Comparison of ENCODE assay signal across 23 mouse cellular contexts in genomic region chr10:121116115-121116514, GRCm38 (mm10).
DNase-seq lines count a peak whose midpoint lies in the region; ATAC-seq lines count a peak whose summit lies in the region.
"Had no signal": no experiment of that assay in that cellular context is flagged by ENCODE, and none has a peak within 500 bp of the region (broad histone marks: within the 10 kb centered on the region; RNA-seq: fewer than 3 reads in every experiment).

No protein-coding gene starts in this region.

- H3K9ac ChIP-seq in neural tube, embryonic 14.5 days (replicated peaks; ENCODE audit: low read depth, low read length): no peak overlapping the region
- H3K9ac ChIP-seq: embryonic facial prominence, embryonic 12.5 days; forebrain, embryonic 13.5 days; forebrain, embryonic 15.5 days had no signal

- H3K4me2 ChIP-seq in neural tube, embryonic 14.5 days (ENCODE audit: low read depth, low read length): no peak overlapping the region
- H3K4me2 ChIP-seq: embryonic facial prominence, embryonic 12.5 days; forebrain, embryonic 13.5 days; forebrain, embryonic 15.5 days had no signal

- peak; percentile 14 for DNase-seq in heart, adult 11 months
- no peak for DNase-seq in heart, postnatal 14 days
- DNase-seq in neural tube, embryonic 10.5 days (ENCODE audit: extremely low spot score, low spot score): no peak
- no peak for DNase-seq in heart, postnatal 36 days
- DNase-seq: adrenal gland, adult 8-10 months; adrenal gland, postnatal 14 days; adrenal gland, postnatal 36 days; B cell, adult 2 months; cerebellum, adult 11-12 months; cerebellum, adult 2 months; cerebellum, adult 9-10 months; cerebellum, postnatal 25 days had no signal

- intact Hi-C loops in heart, postnatal 14 days (cut with DNase I): no loop called here
- intact Hi-C loops in heart, postnatal 36 days (cut with DNase I): no loop called here

- no peaks in the 10 kb centered on the region for H3K9me3 ChIP-seq in neural tube, embryonic 14.5 days (ENCODE audit: control insufficient read depth, low read length)
- H3K9me3 ChIP-seq: embryonic facial prominence, embryonic 12.5 days; forebrain, embryonic 15.5 days had no signal

- no peaks in the 10 kb centered on the region for H3K4me1 ChIP-seq in neural tube, embryonic 14.5 days (ENCODE audit: control insufficient read depth, insufficient read depth, low read length)
- H3K4me1 ChIP-seq: embryonic facial prominence, embryonic 12.5 days; forebrain, embryonic 15.5 days had no signal

- ATAC-seq in neural tube, embryonic 14.5 days (ENCODE audit: low read depth): 0 out of 2 replicates have a peak, but pooled peaks have one; percentile 17
- peak; percentile 54; the same call in 1 of the 2 replicates for ATAC-seq in megakaryocyte progenitor cell, adult 5-6 weeks (replicated peaks; ENCODE audit: poor library complexity)
- ATAC-seq: activated CD4-positive, CD25-positive, alpha-beta regulatory T cell, adult 4 months; CD4-positive, CD25-positive, alpha-beta regulatory T cell, adult 4 months; forebrain, embryonic 13.5 days; forebrain, embryonic 15.5 days; Patski had no signal

- no peaks in the 10 kb centered on the region for H3K36me3 ChIP-seq in neural tube, embryonic 14.5 days (ENCODE audit: control insufficient read depth, insufficient read depth, low read length)
- H3K36me3 ChIP-seq: embryonic facial prominence, embryonic 10.5 days; embryonic facial prominence, embryonic 12.5 days; forebrain, embryonic 15.5 days; G1E had no signal

- no peak overlapping the region for H3K4me3 ChIP-seq in neural tube, embryonic 14.5 days (ENCODE audit: low read depth, low read length)
- H3K4me3 ChIP-seq: embryonic facial prominence, embryonic 10.5 days; embryonic facial prominence, embryonic 12.5 days; forebrain, embryonic 13.5 days; forebrain, embryonic 15.5 days had no signal

- no peaks in the 10 kb centered on the region for H3K27me3 ChIP-seq in neural tube, embryonic 14.5 days (ENCODE audit: control insufficient read depth, insufficient read depth, low read length)
- H3K27me3 ChIP-seq: CH12.LX; embryonic facial prominence, embryonic 12.5 days; forebrain, embryonic 15.5 days had no signal

- H3K27ac ChIP-seq in neural tube, embryonic 14.5 days (ENCODE audit: low read depth, low read length): no peak overlapping the region
- H3K27ac ChIP-seq: embryonic facial prominence, embryonic 10.5 days; embryonic facial prominence, embryonic 12.5 days; forebrain, embryonic 13.5 days; forebrain, embryonic 15.5 days had no signal
